Mouse (Mus musculus) lung, postnatal 0 days (tissue): ENCODE results near the gene Slc30a5.

Experiments
- CTCF ChIP-seq: IDR thresholded peaks from 2 replicates; pipeline ENCODE4 v1.5.1; 2016; ENCODE audit warnings: antibody characterized with exemption, mild to moderate bottlenecking
- EP300 ChIP-seq: IDR thresholded peaks from 2 replicates; pipeline ENCODE4 v1.6.1; 2016; ENCODE audit warnings: antibody characterized with exemption, mild to moderate bottlenecking, control low read depth

- no peak for TF ChIP-seq CTCF
- no peak for TF ChIP-seq EP300
Measured at GRCm38 (mm10) chr13:100874588-100874987, 41.4 kb upstream of the Slc30a5 start.
